Mouse (Mus musculus): ENCODE data around the gene Nlrc5.

GRCm38 (mm10) chr8:94434958-94435357 lies 802 bp downstream of the Nlrc5 start:
- TF ChIP-seq CTCF (IDR thresholded peaks at IDR 0.05; ENCODE audit: extremely low read depth, insufficient read length, insufficient replicate concordance, low read depth, low read length): no peak
- TF ChIP-seq POLR2A (IDR thresholded peaks at IDR 0.05; ENCODE audit: low read depth, low read length): no peak

All from small intestine, adult 2 months (tissue).